Mouse (Mus musculus) ES-E14 (cell line): ENCODE data around the gene Dab2ip.

ENCODE experiments used
- CHD2 ChIP-seq: IDR thresholded peaks from 2 replicates; pipeline ENCODE4 v1.6.1; 2014; ENCODE audit warnings: mild to moderate bottlenecking, low read depth, low read length, inconsistent platforms
- HCFC1 ChIP-seq: IDR thresholded peaks from 2 replicates; pipeline ENCODE4 v1.6.1; 2012; ENCODE audit warnings: low read length, inconsistent platforms, borderline replicate concordance; ENCODE audit not compliant: insufficient read depth
- MAFK ChIP-seq: IDR thresholded peaks from 2 replicates; pipeline ENCODE4 v1.6.1; 2014; ENCODE audit warnings: mild to moderate bottlenecking, low read depth, low read length, inconsistent platforms; ENCODE audit not compliant: insufficient read depth
- ZC3H11A ChIP-seq: IDR thresholded peaks from 2 replicates; pipeline ENCODE4 v1.6.1; 2012; ENCODE audit warnings: low read depth, mild to moderate bottlenecking, inconsistent platforms, low read length, borderline replicate concordance
- ZNF384 ChIP-seq: IDR thresholded peaks from 2 replicates; pipeline ENCODE4 v1.6.1; 2012; ENCODE audit warnings: low read depth, low read length, inconsistent platforms

- no peak for TF ChIP-seq CHD2
- no peak for TF ChIP-seq MAFK
- TF ChIP-seq ZNF384, result no peak
- TF ChIP-seq ZC3H11A, result no peak
- TF ChIP-seq HCFC1, result no peak
Measured at GRCm38 (mm10) chr2:35720104-35720503, 162.0 kb downstream of the Dab2ip start.
